Mouse (Mus musculus) hindbrain, embryonic 16.5 days (tissue): ENCODE results near the gene Gipc3. TPM values are rescaled to one million over a fixed set of nuclear protein-coding genes. Genes with fewer than 3 reads are reported as not detected.

Experiments
- ATAC-seq: fragments of 200-750 bp; cut with Nextera tagmentation; 2 replicates; pipeline ENCODE4 v1.8.0; 2017; ENCODE audit warnings: moderate TSS enrichment, moderate library complexity
- H3K27ac ChIP-seq: fragments of 300-500 bp; sonication (generic); 2 replicates; pipeline ENCODE4 v1.5.1; 2014; ENCODE audit warnings: low read depth, mild to moderate bottlenecking, control low read depth, low read length, moderate library complexity
- H3K27me3 ChIP-seq: fragments of 300-500 bp; sonication (generic); replicated peaks from 2 replicates; pipeline ENCODE4 v1.6.1; 2014; ENCODE audit warnings: low read length; ENCODE audit not compliant: control insufficient read depth, insufficient read depth
- H3K36me3 ChIP-seq: fragments of 300-500 bp; sonication (generic); 2 replicates; pipeline ENCODE4 v1.6.1; 2014; ENCODE audit warnings: mild to moderate bottlenecking, low read length, moderate library complexity, mixed read lengths; ENCODE audit not compliant: control insufficient read depth, insufficient read depth
- H3K4me1 ChIP-seq: fragments of 300-500 bp; sonication (generic); 2 replicates; pipeline ENCODE4 v1.6.1; 2014; ENCODE audit warnings: low read depth, low read length; ENCODE audit not compliant: control insufficient read depth, insufficient read depth
- H3K4me2 ChIP-seq: fragments of 300-500 bp; sonication (generic); 2 replicates; pipeline ENCODE4 v1.6.1; 2014; ENCODE audit warnings: mild to moderate bottlenecking, low read length, control low read depth, moderate library complexity
- H3K4me3 ChIP-seq: fragments of 300-500 bp; sonication (generic); 2 replicates; pipeline ENCODE4 v1.5.1; 2014; ENCODE audit warnings: mild to moderate bottlenecking, low read length, control low read depth, moderate library complexity
- H3K9ac ChIP-seq: fragments of 300-500 bp; sonication (generic); 2 replicates; pipeline ENCODE4 v1.6.1; 2014; ENCODE audit warnings: low read depth, mild to moderate bottlenecking, control low read depth, low read length, moderate library complexity
- H3K9me3 ChIP-seq: fragments of 300-500 bp; sonication (generic); 2 replicates; pipeline ENCODE4 v1.6.1; 2014; ENCODE audit warnings: mild to moderate bottlenecking, low read length, moderate library complexity; ENCODE audit not compliant: control insufficient read depth
- WGBS: fragments of 180-500 bp; shearing (Covaris S2); extraction: QIAGEN DNeasy Blood & Tissue Kit; methylation state at CpG from one replicate; pipeline ENCODE4 v1.1.7; 2014; 5-methylcytosine and 5-hydroxymethylcytosine counted together
- polyA plus RNA-seq: library from polyadenylated mRNA; unstranded; fragments of >200 nt; fragmentation: Nextera tagmentation; extraction: Ambion mirVana; gene quantifications from 2 replicates; pipeline ENCODE4 v1.2.1, GENCODE M21; 2015

Gipc3 gene
- polyA plus RNA-seq, 1 experiment from 2014 or later = not detected

- Histone ChIP-seq H3K9me3 (no peaks in the 10 kb centered on the region), H3K4me2 (peak overlapping the region; percentile 96), H3K27ac (peak overlapping the region; percentile 90), H3K36me3 (no peaks in the 10 kb centered on the region), H3K27me3 (0 out of 2 replicates have a peak, but pooled peaks cover 2% of the 10 kb centered on the region), H3K4me3 (peak overlapping the region; percentile 79), H3K9ac (peak overlapping the region; percentile 88), H3K4me1 (peaks cover 24% of the 10 kb centered on the region)
- ATAC-seq = peak; percentile 13; the same call in 1 of the 2 replicates
- WGBS = 4% methylated on average over 24 of the region's 25 CpGs
These were observed 49.6 kb downstream of the Gipc3 start for GRCm38 (mm10) chr10:81293334-81294030.

DNA sequence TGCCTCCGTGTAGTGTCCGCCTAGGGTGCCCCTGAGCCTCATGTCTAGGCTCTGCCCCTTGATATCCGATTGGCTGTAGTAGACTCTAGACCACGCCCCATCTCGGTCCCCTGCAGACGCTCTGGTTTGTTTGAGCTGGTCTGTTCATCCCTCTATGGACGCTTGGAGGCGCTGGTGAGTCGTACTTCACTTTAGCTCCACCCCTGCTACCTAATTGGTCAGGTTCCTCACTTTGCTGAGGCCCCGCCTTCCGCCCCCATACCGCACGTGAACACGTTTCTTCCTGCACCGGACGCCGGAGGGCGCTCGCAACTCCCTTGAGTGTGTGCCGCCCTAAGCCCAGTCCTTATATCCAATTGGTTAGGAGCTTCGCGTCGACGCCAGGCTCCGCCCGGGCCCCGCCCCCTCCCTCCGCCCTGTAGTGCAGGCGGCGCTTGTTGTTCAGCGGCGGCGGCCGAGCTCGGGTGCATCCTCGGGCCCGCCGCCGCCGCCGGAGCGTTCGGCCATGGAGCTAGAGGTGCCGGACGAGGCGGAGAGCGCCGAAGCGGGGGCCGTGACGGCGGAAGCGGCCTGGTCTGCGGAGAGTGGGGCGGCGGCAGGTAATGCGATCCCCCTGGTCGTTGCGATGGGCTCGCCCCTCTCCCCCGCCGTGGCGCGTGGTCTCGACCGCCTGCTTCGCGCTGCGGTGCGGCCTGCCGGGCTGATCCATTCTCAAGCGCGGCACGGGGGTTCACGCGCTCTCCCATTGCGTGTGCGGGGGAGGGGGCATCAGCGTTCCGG is 50.3 kb downstream of the Gipc3 start, which contains the start of gene Pip5k1c:
TSS of gene Pip5k1c (plus strand) at position 410 of the 780 bp plus-strand sequence.
- Histone ChIP-seq H3K9me3 (no peaks in the 10 kb centered on the region), H3K4me3 (peak within 1 kb of the TSS; percentile 79), H3K27ac (peak within 1 kb of the TSS; percentile 90), H3K36me3 (no peaks in the 10 kb centered on the region), H3K4me2 (peak within 1 kb of the TSS; percentile 96), H3K4me1 (peaks cover 24% of the 10 kb centered on the region), H3K27me3 (0 out of 2 replicates have a peak, but pooled peaks cover 2% of the 10 kb centered on the region), H3K9ac (peak within 1 kb of the TSS; percentile 88)
- peak; percentile 95 for ATAC-seq
- WGBS = under 1% methylated on average over 65 of the region's 80 CpGs

DNA sequence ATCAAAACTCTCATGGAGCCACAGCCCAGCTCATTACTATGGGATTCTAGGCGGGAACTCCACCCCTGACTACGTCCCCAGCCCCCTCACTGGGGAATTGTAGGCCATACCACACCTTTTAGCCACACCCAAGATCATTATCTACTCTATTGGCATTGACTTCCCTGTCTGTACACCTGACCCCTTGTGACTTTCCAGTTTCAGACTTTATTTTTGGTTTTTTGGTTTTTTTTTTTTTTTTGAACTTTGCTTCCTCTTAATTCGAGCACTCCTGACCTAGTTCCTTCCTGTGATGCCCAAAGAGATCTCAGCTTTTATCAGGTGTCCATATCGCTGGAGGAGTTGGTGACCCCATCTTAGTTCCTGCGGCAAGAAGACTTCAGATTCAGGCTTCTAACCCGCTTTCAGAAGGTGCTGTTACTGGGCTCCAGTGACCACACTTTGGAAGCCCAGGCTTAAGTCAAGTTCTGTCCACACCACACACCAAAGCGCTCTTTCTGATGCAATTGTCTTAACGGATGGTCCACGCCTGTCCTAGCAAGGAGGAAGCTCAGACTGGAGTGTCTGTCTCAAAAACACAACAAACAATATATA is 51.5 kb downstream of the Gipc3 start, which contains the start of gene Tjp3:
TSS of gene Tjp3 (minus strand) at position 71 of the 594 bp plus-strand sequence.
- peak within 1 kb of the TSS; percentile 79; the same call in 1 of the 2 replicates for H3K4me3 ChIP-seq
- H3K36me3 ChIP-seq = no peaks in the 10 kb centered on the region
- no peak within 1 kb of the TSS for H3K27ac ChIP-seq
- H3K27me3 ChIP-seq = 0 out of 2 replicates have a peak, but pooled peaks cover 4% of the 10 kb centered on the region
- WGBS = 75% methylated on average over 9 of the region's 9 CpGs
- H3K4me1 ChIP-seq = peaks cover 24% of the 10 kb centered on the region
- H3K4me2 ChIP-seq = peak within 1 kb of the TSS; percentile 96; the same call in 1 of the 2 replicates
- ATAC-seq = no peak
- H3K9me3 ChIP-seq = no peaks in the 10 kb centered on the region
- 0 out of 2 replicates have a peak within 1 kb of the TSS, but pooled peaks have one; percentile 1 for H3K9ac ChIP-seq

DNA sequence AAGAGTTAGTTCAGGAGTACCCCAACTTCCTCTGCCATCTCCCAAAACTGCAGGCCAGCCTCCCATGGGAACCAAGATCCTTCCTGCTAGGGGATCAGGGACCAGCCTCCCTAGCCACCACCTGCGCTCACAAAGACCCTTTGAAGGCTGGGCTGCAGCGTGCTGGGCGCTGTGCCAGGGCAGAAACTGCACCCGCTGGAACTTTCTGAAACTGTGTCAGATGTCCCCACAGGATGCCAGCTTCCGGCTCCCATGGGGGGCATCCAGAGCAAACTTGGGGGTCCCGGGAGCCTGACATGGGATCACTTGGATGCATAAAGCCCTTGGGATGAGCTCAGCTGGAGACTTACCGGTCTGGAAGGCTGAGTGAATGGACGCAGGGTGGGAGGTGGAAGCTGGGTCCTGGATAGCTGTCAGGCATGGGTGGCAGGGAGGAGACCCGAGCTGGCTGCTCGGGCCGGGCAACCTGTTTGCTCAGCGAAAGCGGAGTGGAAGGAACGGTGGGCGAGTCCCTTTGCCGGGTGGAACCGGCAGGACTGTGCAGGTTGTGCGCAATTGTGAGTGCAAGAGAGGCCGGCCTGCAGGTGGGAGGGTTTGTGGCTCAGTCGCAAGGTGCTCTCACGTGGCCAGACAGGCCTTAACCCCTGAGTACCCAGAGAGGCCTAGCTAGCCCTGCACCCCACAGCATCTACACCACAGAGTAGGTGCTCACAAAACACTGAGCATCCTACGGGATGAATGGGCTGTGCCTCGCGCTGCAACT is 52.2 kb downstream of the Gipc3 start:
- ATAC-seq = no peak
- Histone ChIP-seq H3K9me3 (no peaks in the 10 kb centered on the region), H3K4me2 (peak overlapping the region; percentile 22; the same call in 1 of the 2 replicates), H3K27ac (no peak overlapping the region), H3K9ac (0 out of 2 replicates have a peak overlapping the region, but pooled peaks have one; percentile 1), H3K4me1 (peaks cover 26% of the 10 kb centered on the region), H3K4me3 (peak overlapping the region; percentile 16; the same call in 1 of the 2 replicates), H3K36me3 (no peaks in the 10 kb centered on the region), H3K27me3 (0 out of 2 replicates have a peak, but pooled peaks cover 4% of the 10 kb centered on the region)
- 13% methylated on average over 24 of the region's 24 CpGs for WGBS

GRCm38 (mm10) chr10:81289811-81290210 is 53.3 kb downstream of the Gipc3 start:
- Histone ChIP-seq H3K4me3 (no peak overlapping the region), H3K4me1 (peaks cover 16% of the 10 kb centered on the region), H3K36me3 (no peaks in the 10 kb centered on the region), H3K9me3 (no peaks in the 10 kb centered on the region), H3K9ac (no peak overlapping the region), H3K4me2 (no peak overlapping the region), H3K27me3 (peaks cover 9% of the 10 kb centered on the region), H3K27ac (no peak overlapping the region)
- no peak for ATAC-seq
- WGBS = 59% methylated on average over 14 of the region's 14 CpGs

GRCm38 (mm10) chr10:81289278-81289677 is 53.8 kb downstream of the Gipc3 start:
- H3K27ac ChIP-seq = no peak overlapping the region
- H3K36me3 ChIP-seq = no peaks in the 10 kb centered on the region
- H3K4me2 ChIP-seq = no peak overlapping the region
- H3K4me3 ChIP-seq = no peak overlapping the region
- H3K27me3 ChIP-seq = peaks cover 13% of the 10 kb centered on the region
- H3K9ac ChIP-seq = no peak overlapping the region
- WGBS = 1% methylated on average over 7 of the region's 7 CpGs
- no peaks in the 10 kb centered on the region for H3K9me3 ChIP-seq
- ATAC-seq = no peak
- H3K4me1 ChIP-seq = peaks cover 11% of the 10 kb centered on the region

DNA sequence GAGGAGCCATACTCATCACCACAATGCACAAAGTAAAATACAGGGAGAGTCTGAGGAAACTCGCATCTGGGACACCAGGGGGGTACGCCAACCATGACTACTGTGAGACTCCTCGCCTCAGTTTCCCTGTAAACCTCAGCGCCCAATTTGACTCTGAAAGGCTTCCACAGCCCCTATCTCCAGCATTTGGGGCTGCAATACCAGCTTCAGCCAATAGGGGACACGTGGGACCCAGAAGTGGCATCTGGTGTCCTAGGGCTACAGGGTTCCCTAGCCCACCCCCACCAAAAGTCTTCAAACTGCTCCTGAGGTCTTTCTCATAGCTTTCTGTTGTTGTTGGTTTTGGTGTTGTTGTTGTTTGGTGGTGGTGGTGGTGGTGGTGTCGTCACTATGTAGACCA is 54.5 kb downstream of the Gipc3 start:
- 26% methylated on average over 6 of the region's 6 CpGs for WGBS
- Histone ChIP-seq H3K9ac (no peak overlapping the region), H3K27ac (no peak overlapping the region), H3K9me3 (no peaks in the 10 kb centered on the region), H3K4me1 (peaks cover 5% of the 10 kb centered on the region; the same call in 1 of the 2 replicates), H3K4me2 (no peak overlapping the region), H3K27me3 (peaks cover 13% of the 10 kb centered on the region), H3K4me3 (no peak overlapping the region), H3K36me3 (no peaks in the 10 kb centered on the region)
- no peak for ATAC-seq

DNA sequence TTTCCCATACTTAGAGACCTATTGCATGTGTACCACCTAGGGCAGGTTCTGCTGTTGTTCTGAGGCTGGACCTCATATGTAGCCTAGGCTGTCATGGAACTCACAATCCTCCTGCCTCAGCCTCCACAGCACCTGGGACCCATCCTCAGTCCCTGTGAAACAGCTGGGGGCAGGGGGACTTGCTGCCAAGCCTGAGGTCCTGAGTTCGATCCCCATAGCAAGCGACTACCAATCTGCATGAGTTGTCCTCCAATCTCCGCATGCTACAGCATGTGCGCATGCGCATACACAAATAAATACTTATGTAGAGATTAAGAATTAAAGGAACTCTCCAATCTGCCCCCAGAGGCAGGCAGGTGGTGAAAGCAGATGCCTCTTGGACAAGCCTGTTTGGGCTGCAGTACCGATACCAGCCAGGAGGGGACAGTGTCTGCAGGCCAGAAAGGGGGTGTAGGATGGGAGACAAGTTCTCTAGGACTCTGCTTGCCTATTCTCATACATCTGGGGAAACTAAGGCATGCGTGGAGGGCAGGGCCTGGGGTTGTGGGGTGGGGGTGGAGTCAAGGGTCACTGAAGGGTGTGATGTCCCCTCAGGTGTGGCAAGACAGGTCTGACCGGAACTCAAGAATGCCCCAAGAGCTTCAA is 55.4 kb downstream of the Gipc3 start:
- Histone ChIP-seq H3K27me3 (peaks cover 18% of the 10 kb centered on the region), H3K27ac (no peak overlapping the region), H3K4me1 (peaks cover 5% of the 10 kb centered on the region; the same call in 1 of the 2 replicates), H3K9ac (no peak overlapping the region), H3K4me3 (no peak overlapping the region), H3K9me3 (no peaks in the 10 kb centered on the region), H3K4me2 (no peak overlapping the region), H3K36me3 (no peaks in the 10 kb centered on the region)
- 64% methylated on average over 8 of the region's 8 CpGs for WGBS
- ATAC-seq = no peak
